Comparison of ENCODE assay signal across 9 mouse cellular contexts in the genomic region with DNA sequence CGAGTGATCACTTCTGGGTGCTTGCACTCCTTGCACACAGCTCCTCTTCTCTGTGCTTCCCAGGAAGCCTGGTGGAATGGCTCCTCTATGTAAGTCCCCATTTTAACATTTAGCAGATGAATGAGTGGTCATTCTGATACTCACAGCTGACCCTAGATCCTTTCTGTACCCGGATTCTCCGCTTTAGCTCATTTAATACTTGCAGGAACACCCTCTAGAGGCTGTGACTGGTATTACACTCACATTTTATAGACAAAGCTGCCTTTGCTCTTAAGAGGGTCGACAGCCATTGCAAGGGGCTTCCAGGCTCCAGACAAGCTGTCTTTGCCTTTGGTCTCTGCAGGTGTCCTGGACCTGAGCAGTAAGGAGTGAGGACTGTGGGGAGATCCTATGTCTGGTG. TPM values are rescaled to one million over a fixed set of nuclear protein-coding genes. Genes with fewer than 3 reads are reported as not detected.
DNase-seq lines count a peak whose midpoint lies in the region; ATAC-seq and TF ChIP-seq lines count a peak whose summit lies in the region.
"Had no signal": no experiment of that assay in that cellular context is flagged by ENCODE, and none has a peak within 500 bp of the region (broad histone marks: within the 10 kb centered on the region; RNA-seq: fewer than 3 reads in every experiment).

No protein-coding gene starts in this region.

- no peak overlapping the region for H3K4me3 ChIP-seq in kidney, embryonic 15.5 days (replicated peaks)
- no peak overlapping the region for H3K4me3 ChIP-seq in embryonic facial prominence, embryonic 15.5 days (replicated peaks)
- H3K4me3 ChIP-seq in liver, embryonic 11.5 days (ENCODE audit: low read depth, low read length) = no peak overlapping the region
- H3K4me3 ChIP-seq in small intestine, adult 2 months (ENCODE audit: low read depth, low read length) = no peak overlapping the region
- H3K4me3 ChIP-seq: erythroblast, embryonic 14.5 days had no signal

- H3K4me2 ChIP-seq in kidney, embryonic 15.5 days = peak overlapping the region; percentile 65; the same call in 1 of the 2 replicates
- peak overlapping the region; percentile 59 for H3K4me2 ChIP-seq in embryonic facial prominence, embryonic 15.5 days (replicated peaks)
- peak overlapping the region; percentile 15; the same call in 1 of the 2 replicates for H3K4me2 ChIP-seq in liver, embryonic 11.5 days

- TF ChIP-seq CTCF in small intestine, adult 2 months (IDR thresholded peaks at IDR 0.05; ENCODE audit: extremely low read depth, insufficient read length, insufficient replicate concordance, low read depth, low read length) = peak; percentile 44; the same call in 1 of the 2 replicates

- no peaks in the 10 kb centered on the region for H3K9me3 ChIP-seq in kidney, embryonic 15.5 days (replicated peaks)
- no peaks in the 10 kb centered on the region for H3K9me3 ChIP-seq in embryonic facial prominence, embryonic 15.5 days (replicated peaks)
- no peaks in the 10 kb centered on the region for H3K9me3 ChIP-seq in liver, embryonic 11.5 days (ENCODE audit: control insufficient read depth, low read length)

- TF ChIP-seq POLR2A in small intestine, adult 2 months (IDR thresholded peaks at IDR 0.05; ENCODE audit: low read depth, low read length) = no peak

- no peak for DNase-seq in kidney, adult 8-10 months
- peak; percentile 76 for DNase-seq in R1 (ENCODE audit: low read depth, low spot score)
- DNase-seq in liver, embryonic 11.5 days (ENCODE audit: low spot score) = no peak
- DNase-seq in adrenal gland, postnatal 36 days = no peak
- DNase-seq in kidney, postnatal 10 days = no peak

- no peak overlapping the region for H3K27ac ChIP-seq in kidney, embryonic 15.5 days
- H3K27ac ChIP-seq in embryonic facial prominence, embryonic 15.5 days (replicated peaks) = no peak overlapping the region
- no peak overlapping the region for H3K27ac ChIP-seq in liver, embryonic 11.5 days (ENCODE audit: low read depth, low read length)
- H3K27ac ChIP-seq in small intestine, adult 2 months (ENCODE audit: insufficient read depth, low read depth, low read length) = no peak overlapping the region

- H3K27me3 ChIP-seq in kidney, embryonic 15.5 days = no peaks in the 10 kb centered on the region
- H3K27me3 ChIP-seq in embryonic facial prominence, embryonic 15.5 days = no peaks in the 10 kb centered on the region
- no peaks in the 10 kb centered on the region for H3K27me3 ChIP-seq in liver, embryonic 11.5 days (replicated peaks; ENCODE audit: control insufficient read depth, insufficient read depth, low read length)
- no peaks in the 10 kb centered on the region for H3K27me3 ChIP-seq in small intestine, adult 2 months (ENCODE audit: control insufficient read depth, insufficient read depth, low read length)

- ATAC-seq in kidney, embryonic 15.5 days (replicated peaks; ENCODE audit: low FRiP score) = no peak
- no peak for ATAC-seq in embryonic facial prominence, embryonic 15.5 days (ENCODE audit: insufficient number of reproducible peaks, low FRiP score, low TSS enrichment, low read depth)
- no peak for ATAC-seq in liver, embryonic 11.5 days (replicated peaks; ENCODE audit: low FRiP score)

- peaks cover 4% of the 10 kb centered on the region for H3K36me3 ChIP-seq in kidney, embryonic 15.5 days
- 0 out of 2 replicates have a peak, but pooled peaks cover 1% of the 10 kb centered on the region for H3K36me3 ChIP-seq in embryonic facial prominence, embryonic 15.5 days
- H3K36me3 ChIP-seq in liver, embryonic 11.5 days (ENCODE audit: control insufficient read depth, insufficient read depth, low read length) = no peaks in the 10 kb centered on the region
- no peaks in the 10 kb centered on the region for H3K36me3 ChIP-seq in small intestine, adult 2 months (ENCODE audit: control insufficient read depth, insufficient read depth, low read length)

- H3K9ac ChIP-seq in kidney, embryonic 15.5 days = no peak overlapping the region
- no peak overlapping the region for H3K9ac ChIP-seq in embryonic facial prominence, embryonic 15.5 days
- H3K9ac ChIP-seq in liver, embryonic 11.5 days (ENCODE audit: low read depth, low read length) = no peak overlapping the region

- WGBS in kidney, embryonic 15.5 days = 31% methylated on average over 4 of the region's 4 CpGs
- WGBS in embryonic facial prominence, embryonic 15.5 days = 25% methylated on average over 4 of the region's 4 CpGs
- WGBS in liver, embryonic 11.5 days = 19% methylated on average over 4 of the region's 4 CpGs
- WGBS in small intestine, adult 2 months = 21% methylated on average over 4 of the region's 4 CpGs

- H3K4me1 ChIP-seq in kidney, embryonic 15.5 days = peaks cover 13% of the 10 kb centered on the region
- H3K4me1 ChIP-seq in embryonic facial prominence, embryonic 15.5 days = peaks cover 18% of the 10 kb centered on the region; the same call in 1 of the 2 replicates
- H3K4me1 ChIP-seq in liver, embryonic 11.5 days (replicated peaks; ENCODE audit: control insufficient read depth, insufficient read depth, low read length) = no peaks in the 10 kb centered on the region
- no peaks in the 10 kb centered on the region; the same call in 1 of the 2 replicates for H3K4me1 ChIP-seq in small intestine, adult 2 months (ENCODE audit: control insufficient read depth, insufficient read depth, insufficient read length, low read length)

RNA-seq across cellular contexts. Expression of a gene that starts 14.9 kb away (rescaled TPM):
- 0.22 and 0.33 TPM in 2 replicates for polyA plus RNA-seq in kidney, embryonic 15.5 days (2015; fragmentation: Nextera tagmentation; extraction: Ambion mirVana)
- polyA plus RNA-seq in embryonic facial prominence, embryonic 15.5 days (2015; fragmentation: Nextera tagmentation; extraction: Ambion mirVana) = 0.47 and 0.53 TPM in 2 replicates
- 0.10 and 0.38 TPM in 2 replicates for polyA plus RNA-seq in liver, embryonic 11.5 days (2014; fragmentation: Nextera tagmentation; extraction: Ambion mirVana)
- 87.3 and 147 TPM in 2 replicates for polyA plus RNA-seq in small intestine, adult 2 months (2012; rRNA removed)
- total RNA-seq in adrenal gland, postnatal 36 days (2021) = 1 to 10 TPM; 1.7 to 1.9 TPM
- polyA plus RNA-seq: erythroblast, embryonic 14.5 days had no signal

RNA-seq across cellular contexts. Expression of a gene that starts 53.6 kb away (rescaled TPM):
- 42.0 and 43.2 TPM in 2 replicates for polyA plus RNA-seq in kidney, embryonic 15.5 days (2015; fragmentation: Nextera tagmentation; extraction: Ambion mirVana)
- 39.5 and 40.3 TPM in 2 replicates for polyA plus RNA-seq in embryonic facial prominence, embryonic 15.5 days (2015; fragmentation: Nextera tagmentation; extraction: Ambion mirVana)
- polyA plus RNA-seq in liver, embryonic 11.5 days (2014; fragmentation: Nextera tagmentation; extraction: Ambion mirVana) = 8.5 and 11.3 TPM in 2 replicates
- 0.75 and 0.95 TPM in 2 replicates for polyA plus RNA-seq in small intestine, adult 2 months (2012; rRNA removed)
- total RNA-seq in adrenal gland, postnatal 36 days (2021) = 1 to 10 TPM; 3.9 to 7.8 TPM
- polyA plus RNA-seq: erythroblast, embryonic 14.5 days had no signal

Comparison
In these comparisons a context has a peak if more than half of its experiments do, and no peak if none do; other contexts are left out.
1. H3K4me2 ChIP-seq: peak in every context shown above with its lines; median percentile 65 in kidney, embryonic 15.5 days; 59 in embryonic facial prominence, embryonic 15.5 days; 15 in liver, embryonic 11.5 days.
2. RNA of a gene that starts 14.9 kb away (polyA plus RNA-seq): 87.3 to 147 TPM in small intestine, adult 2 months; 0.47 to 0.53 TPM in embryonic facial prominence, embryonic 15.5 days, 0.22 to 0.33 TPM in kidney, embryonic 15.5 days and 0.10 to 0.38 TPM in liver, embryonic 11.5 days; every median in the first group is over 10 times any median in the second.